Mouse (Mus musculus) stomach, postnatal 0 days (tissue): ENCODE measurements around the gene 2310007B03Rik.

Experiments used
- CTCF ChIP-seq: IDR thresholded peaks from 2 replicates; pipeline ENCODE4 v1.5.1; 2016; ENCODE audit warnings: antibody characterized with exemption, low read depth, mild to moderate bottlenecking, moderate library complexity
- EP300 ChIP-seq: optimal IDR thresholded peaks from 2 replicates; pipeline ENCODE3; 2016; ENCODE audit warnings: antibody characterized with exemption

DNA sequence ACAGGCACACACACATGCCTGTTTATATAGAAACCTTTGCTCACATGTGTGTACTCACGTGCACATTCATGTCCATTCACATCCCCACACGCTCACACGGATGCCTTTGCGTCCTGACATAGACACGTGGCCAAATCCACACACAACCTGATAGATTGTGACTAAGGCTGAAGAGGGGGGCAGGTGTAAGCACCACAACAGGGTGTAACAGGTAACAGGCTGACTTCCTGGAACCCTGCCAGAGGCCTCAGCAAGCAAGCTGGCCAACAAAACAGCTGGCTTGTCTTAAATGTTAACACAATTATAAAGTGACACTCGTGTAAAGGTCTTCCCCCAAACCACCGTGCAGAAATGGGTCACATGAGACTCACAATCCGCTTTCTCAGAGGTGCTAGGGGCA is 1.8 kb downstream of the 2310007B03Rik start:
- TF ChIP-seq CTCF (no peak), EP300 (no peak)
